Mouse (Mus musculus) cerebellum, adult 8-10 months (tissue): Measurements from ENCODE around the gene Tk1.
"Not testable (repeated sequence)": the region's sequence is repeated elsewhere in the genome, so short reads cannot be mapped to it uniquely, and the experiment has no call there.

ENCODE experiments used
- DNase-seq: peaks from one replicate; pipeline ENCODE4 v3.0.0; 2022

The Tk1 gene

DNA sequence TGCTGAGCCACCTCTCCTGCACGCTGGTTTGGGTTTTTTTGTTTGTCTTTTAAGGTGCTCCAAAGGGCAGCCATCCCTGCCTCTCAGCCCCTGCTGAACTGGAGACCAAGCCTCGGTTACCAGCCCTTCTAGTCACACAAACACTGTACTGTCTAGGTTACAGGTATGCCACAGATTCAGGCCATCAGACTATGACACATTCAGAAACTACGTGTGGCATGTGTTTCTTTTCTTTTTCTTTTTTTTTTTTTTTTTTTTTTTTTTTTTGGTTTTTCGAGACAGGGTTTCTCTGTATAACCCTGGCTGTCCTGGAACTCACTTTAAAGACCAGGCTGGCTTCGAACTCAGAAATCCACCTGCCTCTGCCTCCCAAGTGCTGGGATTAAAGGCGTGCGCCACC, 37.4 kb downstream of the Tk1 start:
- not testable (repeated sequence) for DNase-seq

DNA sequence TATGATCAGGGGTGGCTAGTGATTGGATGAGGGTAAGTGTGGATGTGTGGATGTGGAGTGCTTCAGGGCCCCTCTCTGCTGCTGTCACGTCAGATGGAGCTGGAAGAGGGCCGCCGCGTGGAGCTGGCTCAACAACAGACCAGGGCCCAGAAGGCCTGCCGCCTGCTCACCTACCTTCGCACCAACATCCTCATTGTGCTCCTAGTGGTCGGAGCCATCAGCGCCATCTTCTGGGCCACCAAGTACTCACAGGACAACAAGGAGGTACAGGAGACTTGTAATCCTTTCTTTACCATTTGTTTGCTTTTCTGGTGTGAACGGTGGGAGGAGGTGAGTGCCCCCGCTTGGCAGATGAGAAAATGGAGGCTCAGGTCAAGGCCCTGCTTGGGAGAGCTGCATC, 39.6 kb downstream of the Tk1 start:
- peak; percentile 58 for DNase-seq

DNA sequence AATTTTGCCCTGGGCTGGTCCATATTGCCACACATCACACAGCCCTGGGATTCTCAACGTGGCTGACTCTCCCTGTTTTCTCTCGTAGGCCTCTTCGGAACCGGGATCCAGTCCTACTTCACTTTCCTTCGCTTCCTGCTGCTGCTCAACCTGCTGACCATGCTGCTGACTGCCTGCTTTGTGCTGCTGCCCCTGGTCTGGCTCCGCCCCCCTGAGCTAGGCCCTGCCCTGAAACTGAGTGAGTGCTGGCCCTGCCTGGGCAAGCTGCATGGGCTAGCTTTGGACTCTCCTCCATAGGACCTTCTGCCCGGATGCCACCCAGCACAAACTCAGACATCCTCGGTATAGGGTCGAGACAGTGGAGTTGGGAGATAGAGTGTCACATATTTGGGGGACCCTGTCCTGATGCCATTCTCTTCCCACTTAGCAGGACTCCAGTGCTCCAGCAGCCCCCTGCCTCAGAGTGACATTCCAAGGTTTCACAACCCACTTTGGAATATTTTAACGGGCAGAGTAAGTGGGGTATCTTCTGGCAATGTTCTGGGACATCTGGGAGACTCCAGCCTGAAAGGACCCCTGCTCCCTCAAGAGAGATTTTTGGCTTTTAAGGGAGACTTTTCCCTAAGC, 42.1 kb downstream of the Tk1 start:
- no peak for DNase-seq

DNA sequence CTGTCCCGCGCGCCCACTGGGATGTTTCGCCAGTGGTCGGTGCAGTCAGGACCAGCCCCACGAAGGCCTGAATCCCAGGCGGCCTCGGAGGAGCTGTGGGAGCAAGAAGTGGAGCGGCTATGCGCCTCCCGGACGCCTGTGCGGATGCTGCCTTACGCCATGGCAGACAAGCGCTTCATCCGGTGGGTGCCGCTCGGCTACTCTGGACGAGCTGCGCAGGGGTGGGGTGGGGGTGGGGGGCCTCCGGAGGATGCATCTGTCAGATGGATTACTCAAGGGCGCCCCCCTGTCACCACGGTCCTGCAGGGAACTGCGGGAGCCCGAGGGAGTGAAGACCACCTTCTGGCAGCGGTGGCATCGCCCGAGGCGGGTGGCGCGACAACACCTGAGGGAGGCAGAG, 42.8 kb downstream of the Tk1 start:
- no peak for DNase-seq

DNA sequence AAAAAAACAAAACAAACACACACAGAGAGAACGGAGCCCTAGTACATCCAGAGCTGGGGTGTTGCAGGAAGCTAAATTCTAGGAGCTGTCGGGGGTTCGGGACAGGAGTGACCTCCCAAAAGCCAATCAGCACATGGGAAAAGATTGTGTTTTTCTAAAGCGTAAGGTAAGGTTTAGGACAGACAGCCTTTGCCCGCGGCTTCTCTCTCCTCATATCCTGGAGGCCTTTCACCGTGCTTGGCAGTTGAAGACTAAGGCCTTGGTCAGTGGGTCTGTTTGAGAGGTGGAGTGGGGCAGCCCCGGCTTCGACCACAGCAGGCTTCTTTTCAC, 43.2 kb downstream of the Tk1 start:
- no peak for DNase-seq

DNA sequence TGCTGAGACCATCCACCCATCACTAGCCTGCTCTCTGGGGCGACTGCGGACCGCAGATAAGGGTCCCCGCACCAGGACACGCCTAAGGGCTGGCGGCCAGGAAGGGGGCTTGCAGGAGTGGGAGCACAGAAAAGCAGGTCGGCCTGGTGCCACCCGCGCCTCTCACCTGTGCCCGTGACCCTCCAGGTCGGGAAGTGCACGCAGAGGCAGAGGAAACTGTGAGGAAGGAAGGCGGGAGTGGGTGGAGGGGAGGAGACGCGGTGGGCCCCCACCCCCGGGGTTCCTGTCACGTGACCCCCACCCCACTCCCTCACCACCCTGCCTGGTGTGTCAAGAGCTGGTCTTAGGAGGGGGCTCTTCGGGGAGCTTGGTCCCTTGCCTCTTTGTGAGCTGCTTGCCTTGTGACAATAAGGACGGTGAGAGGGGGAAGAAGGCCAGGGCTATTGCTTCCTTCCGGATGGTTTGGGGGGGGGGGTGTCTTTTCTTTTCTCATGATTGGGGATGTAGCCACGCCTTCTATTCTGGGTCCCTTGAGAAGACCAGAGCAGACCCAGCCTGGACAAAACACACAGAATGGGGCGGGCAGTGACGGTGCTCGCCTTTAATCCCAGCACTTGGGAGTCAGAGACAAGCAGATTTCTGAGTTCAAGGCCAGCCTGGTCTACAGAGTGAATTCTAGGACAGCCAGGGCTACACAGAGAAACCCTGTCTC, 43.7 kb downstream of the Tk1 start, which contains the start of the genes Tmc8 and Tmc6:
TSS of gene Tmc8 (plus strand) at position 84 of the 712 bp plus-strand sequence.
TSS of gene Tmc6 (minus strand) at position 206 of the 712 bp plus-strand sequence.
- no peak for DNase-seq

DNA sequence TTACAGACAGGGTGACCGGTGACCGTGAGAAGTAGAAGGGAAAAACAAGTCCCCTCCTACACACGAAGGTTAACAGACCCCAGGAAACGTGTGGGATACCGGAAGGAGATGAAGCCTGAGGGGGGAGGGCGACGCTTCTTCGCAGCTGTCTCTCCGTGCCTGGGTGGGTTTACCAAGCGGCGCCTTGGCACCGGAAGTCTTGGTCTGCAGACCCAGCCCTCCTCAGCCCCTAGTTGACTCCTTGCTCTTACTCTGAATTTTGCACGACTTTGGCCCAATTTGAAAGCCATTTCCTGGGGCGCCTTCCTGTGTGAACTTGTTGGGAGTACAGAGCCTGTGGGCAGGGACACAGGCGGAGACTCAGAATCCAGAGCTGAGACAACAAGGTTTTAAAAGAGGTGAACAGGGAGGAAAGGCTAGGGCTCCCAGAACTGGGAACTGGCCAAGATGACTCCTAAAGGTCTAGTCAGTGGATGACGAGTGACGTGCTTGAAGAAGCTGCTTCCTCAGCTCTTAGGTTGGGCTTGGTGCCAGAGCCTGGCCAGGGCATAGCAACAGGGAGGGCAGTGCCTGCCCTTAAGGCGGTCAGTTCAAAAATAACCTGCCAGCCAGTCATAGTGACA, 44.6 kb downstream of the Tk1 start:
- no peak for DNase-seq

DNA sequence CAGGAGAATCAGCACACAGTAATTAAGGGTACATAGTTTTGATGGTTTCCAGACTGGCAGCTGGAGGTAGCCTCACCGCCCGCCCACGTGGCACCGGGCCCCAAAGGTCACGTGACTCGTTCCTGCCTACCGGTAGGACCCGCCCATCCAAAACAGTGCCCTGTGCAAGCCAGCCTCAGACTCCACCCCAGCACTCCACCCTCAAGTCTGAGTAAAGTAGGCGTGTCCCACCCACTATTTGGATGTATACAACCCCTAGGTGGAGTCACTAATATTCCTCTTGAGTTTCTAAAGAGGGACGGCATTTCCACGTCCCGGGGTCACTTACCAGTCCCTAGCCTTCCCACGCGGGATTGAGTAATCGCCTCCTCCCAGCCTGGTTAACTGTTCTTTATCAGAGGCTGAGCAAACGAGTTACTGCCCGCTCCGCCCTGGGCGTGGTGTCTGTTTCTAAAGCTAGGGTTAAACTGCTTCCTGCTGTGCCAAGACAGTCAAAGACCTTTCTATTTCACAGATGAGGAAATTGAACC, 45.2 kb downstream of the Tk1 start:
- DNase-seq, result no peak

DNA sequence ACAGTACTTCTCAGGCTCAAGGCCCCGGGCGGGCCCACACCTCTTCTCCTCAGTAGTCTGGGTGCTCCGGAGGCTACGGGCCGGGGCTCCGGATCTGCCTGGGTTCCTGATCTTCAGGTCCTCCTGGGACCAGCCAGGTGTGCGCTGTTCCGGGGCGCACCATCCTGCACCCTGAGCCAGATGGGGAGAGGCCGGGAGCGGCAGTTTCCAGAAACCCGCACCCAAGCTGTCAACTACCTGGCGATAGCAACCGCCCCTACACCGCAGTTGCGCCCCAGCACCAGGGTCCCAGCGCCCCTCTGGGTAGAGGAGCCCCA, 45.7 kb downstream of the Tk1 start:
- DNase-seq, result no peak

DNA sequence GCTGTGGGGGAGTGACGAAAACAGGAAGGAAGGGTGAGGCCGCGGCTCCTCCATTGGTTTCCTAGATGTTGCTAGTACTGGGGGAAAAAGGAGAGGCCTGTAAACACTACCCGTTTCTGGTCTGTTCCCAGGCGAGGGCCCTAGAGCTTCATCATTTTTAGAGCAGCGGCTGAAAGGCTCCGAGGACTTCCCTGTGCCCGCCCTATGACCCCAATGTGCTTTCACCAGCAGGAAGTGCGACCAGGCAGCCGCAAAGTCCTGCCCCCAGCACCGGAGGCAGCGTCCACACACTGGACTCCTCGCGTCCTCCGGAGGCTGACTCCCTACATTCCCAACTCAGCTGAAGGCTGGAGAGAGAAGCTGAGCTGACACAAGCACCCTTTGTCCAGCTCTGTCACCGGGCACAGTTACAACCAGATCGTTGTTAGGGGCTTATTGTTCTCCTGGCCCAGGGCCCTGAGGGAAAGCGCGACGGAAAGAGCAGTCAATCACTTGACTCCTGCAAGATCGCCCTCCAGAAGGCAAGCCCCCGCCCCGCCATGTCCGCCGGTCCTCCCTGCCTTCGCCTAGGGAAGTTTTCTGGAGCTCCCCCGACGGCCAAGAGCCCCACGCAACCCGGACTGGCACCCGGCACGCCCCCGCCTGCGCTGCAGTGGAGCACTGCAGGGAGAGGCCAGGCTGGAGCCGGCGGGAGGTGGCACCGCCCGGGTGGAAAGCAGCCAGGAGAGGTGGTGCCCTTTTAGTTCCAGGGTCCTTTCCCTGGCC, 46.3 kb downstream of the Tk1 start:
- DNase-seq, result no peak

DNA sequence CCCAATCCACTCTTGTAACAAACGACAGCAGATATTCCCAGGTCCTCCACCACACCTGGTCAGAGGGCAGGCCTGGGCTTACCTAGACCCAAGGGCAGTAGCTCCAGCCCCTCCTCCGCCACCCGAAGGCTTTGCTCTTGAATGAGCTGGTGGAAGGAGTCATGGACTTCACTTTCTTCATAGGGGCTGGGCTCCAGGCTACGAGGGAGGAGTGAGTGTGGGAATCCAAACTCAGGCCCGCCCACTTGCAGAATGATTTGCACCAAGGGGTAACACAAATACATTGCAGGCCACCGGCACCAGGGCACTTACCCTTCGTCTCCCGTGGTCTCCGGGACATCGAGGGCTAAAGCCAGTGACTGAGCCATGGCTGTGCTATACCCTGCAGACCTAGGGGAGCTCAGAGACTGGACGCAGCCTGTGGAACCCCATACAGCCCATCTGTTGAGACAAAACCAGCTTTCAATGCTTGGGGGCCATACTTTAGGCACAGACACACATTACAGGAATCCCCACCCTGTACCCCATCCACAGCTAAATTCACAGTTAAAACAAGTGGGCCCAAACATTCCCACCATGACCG, 47.0 kb downstream of the Tk1 start:
- no peak for DNase-seq

DNA sequence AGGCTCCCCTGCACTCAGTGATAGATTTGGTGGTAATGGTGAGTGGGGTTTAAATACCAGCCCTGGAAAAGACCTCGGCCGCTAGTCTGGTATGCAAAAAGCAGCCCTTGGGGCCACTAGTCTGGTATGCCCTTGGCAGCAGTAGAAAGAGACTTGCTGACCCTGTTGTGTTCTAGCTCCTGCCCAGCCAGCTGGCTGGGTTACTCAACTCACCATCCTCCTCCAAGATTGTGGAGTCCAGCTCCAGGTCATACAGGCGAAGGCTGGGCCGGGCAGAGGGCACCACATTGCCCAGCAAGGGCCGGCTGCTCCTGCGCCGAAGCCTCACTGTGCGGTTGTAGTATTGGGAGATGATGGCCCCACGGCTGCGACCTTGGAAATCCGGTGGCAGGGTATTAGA, 47.9 kb downstream of the Tk1 start:
- DNase-seq, result no peak

DNA sequence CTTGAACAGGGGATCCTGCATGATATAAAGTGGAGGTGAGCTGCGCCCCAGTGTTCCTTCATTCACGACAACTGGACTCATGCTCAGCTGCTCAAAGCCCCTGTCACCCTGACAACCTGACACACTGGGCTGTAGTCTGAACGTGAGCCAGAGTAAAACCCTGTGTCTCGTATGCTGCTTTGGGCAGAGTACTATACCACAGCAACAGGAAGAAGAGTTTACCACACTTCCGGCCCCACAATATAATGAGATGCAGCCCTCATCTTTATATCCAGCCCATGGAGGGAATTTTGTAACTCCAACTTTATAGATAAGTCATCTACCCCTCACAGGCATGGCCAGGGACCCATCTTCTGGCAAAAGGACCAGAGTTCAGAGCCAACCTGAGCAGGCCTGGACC, 48.8 kb downstream of the Tk1 start:
- no peak for DNase-seq

DNA sequence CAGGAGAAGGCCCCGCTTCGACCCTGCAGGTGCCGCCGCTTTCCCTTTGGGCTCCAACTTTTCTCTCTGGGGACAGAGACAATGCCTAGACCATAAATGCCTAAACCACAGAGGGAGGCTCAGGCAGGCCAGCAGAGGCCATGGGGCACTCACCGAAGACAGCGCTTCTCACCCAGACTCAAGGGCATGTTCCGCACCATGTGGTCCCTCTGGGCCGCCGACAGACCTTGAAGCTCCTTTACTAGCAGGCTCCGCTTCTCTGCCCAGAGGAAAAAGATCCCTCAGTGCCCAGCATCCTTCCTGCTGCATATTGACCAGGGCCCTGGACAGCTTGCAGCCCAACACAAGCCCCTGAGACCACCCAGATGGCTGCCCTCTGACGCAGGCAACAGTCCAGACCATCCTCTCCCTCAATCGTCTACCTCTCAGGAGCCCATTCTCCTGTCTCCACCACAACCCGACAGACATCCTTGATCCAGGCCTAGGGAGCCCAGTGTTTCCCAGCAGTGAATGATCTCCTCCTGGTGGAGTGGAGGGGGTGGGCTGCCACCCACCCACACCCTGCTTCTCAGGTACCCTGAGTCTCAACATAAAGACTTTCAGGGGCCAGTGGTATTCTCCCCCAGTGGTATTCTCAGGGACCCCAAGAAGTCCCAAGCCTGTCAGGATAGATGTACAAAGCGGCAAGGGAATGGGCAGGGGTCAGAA, 49.7 kb downstream of the Tk1 start:
- DNase-seq, result no peak

DNA sequence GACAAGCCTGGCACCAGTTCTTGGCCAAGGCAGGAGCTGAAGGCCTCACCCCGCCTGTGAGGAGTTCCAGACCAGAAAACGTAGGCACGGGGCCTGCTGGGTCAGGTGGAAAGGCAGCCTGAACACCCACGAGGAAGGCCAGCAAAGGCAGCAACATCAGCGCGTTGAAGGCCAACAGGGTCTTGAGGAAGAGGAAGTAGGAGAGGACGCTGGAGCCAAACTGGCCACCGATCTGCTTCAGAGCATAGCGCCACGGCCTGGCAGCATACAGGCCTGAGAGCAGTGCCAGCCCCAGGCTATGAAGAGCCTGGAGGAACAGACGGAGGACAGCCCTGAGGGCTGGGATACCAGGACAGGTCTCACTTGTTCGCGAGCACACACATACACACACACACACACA, 50.4 kb downstream of the Tk1 start:
- DNase-seq, result no peak

DNA sequence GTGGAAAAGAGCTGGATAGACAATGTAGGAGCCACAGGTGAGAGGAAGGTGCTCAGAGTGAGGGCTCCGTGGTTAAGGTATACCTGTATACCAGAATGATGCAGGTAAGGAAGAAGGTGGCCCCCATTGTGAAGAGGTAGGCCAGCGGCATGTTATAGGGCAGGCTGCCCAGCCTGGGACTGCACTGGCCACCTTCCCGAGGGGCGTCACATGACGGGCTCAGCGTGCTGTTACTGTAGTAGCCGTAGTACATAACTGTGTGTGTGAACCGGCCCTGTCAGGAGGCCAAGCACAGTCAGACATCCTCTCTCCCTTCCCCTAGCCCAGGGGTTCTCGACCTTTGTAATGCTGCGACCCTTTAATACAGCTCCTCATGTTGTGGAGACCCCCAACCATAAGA, 51.0 kb downstream of the Tk1 start:
- DNase-seq, result no peak

DNA sequence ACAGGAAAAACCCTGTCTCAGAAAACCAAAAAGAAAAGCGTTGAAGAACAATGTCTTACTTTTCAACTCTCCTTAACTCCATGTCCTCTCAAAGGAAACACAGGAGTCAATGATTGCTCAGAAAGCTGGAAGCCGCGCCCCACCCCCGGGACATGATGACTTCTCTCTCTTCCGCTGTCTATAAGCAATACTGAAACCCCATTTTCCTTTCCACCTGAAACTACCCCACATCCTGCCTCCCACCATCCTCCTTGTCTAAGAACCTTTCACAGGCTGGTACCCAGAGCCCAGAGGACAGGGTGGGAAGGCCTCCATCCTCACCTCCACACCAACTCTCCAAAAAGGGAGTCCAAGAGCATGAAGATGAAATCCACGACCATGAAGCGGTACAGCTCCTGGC, 53.5 kb downstream of the Tk1 start:
- no peak for DNase-seq

DNA sequence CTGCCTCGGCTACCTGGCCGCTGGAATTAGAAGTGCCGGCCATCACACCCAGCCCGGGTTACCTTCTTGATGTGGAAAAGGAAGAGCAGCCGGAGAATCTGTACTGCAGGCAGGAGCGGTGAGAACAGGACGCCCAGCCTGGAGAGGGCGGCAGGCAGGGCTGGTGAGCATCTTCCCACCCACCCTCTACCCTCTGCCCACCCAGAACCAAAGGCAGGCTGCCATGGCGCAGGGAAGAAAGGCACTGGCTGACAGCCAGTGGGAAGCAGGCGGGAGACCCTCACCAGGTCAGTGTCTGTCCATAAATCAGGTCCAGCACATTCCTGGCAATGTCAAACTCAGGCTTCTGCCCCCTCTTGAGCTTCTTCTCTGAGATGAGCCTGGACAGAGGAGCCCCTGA, 55.5 kb downstream of the Tk1 start:
- DNase-seq, result no peak

DNA sequence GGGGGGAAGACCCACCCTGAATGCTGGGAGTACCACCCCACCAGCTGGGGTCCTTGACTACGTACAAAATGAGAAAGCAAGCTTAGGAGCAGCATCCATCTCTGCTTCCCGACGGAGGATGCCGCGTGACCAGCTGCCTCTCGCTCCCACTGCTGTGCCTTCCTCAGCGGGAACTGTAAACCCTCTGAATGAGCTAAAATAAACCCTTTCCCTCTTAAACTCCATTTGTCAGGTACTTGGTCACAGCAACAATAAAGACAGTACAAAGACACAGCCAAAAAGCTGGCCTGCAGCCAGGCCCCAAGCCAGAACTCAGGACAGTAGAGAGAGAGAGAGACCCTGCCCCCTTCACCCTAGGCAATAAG, 56.2 kb downstream of the Tk1 start:
- DNase-seq, result no peak

DNA sequence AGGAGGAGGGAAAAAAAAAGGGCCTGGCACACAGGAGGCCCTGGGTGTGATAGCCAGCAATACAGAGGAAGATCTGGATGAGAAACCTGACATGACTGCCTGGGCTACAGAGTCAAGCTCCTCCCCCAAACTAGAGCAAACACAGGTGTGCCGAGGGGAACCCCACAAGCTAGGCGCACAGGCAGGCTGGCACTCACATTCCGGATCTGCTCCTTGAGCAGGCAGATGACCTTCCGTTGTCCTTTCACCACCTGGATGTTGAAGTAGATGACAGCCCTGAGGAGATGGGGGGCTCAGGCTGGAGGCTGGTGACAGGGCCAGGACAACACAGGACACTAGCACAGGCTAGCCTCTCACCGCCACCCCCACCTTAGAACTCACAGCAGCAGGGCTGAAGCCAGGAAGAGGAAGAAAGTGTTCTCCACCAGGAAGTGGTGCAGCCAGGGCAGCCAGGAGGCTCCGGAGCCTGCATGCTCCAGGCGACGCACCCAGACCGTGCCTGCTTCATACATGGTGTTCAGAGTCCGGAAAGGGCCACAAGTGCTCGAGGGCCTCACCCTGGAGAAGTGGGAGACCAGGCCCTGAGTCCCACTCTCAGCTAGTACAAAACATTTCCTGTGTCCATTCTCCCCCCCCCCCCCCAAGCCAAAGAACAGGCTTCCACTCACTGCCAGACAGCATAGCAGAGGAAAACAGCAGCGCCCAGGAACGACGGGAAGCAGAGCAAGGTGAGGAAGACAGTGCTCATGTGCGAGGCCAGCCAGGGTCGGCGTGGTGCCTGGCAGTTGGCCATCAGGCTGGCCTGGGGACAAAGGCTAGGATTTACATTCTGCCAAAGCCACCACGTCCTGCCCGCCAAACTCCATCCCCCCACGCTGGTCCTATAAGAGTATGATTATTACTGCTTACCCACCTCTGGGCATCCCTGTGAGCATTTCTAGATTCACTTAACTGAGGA, 56.9 kb downstream of the Tk1 start:
- DNase-seq, result no peak

DNA sequence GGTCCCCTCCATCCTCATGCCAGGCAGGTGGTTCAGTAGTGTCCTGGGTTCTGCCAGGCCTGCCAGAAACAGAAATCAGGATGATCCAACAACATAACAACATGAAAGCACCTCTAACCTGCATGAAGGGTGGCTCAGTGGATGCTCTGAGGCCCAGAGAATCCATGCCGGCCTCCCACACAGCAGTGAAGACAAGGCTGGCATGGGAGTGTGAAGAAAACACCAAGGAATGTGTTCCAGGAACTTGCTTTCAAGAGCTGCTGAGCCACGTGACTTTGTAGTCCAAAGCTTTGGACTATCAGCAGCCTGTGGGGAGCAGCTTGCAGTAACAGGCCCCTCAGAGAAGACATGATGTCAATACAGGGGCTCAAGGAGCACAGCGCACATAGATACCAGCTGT, 59.6 kb downstream of the Tk1 start:
- no peak for DNase-seq
